Mouse (Mus musculus) small intestine, adult 2 months (tissue): ENCODE results near the gene Fam177a.
"Not testable (repeated sequence)": the region's sequence is repeated elsewhere in the genome, so short reads cannot be mapped to it uniquely, and the experiment has no call there.

Experiments used
- CTCF ChIP-seq: fragments of 200-500 bp; IDR thresholded peaks from 2 replicates; pipeline ENCODE4 v1.5.1; 2012; ENCODE audit warnings: low read depth, mild to moderate bottlenecking, control low read depth, inconsistent platforms, low read length, moderate library complexity, mixed read lengths; ENCODE audit not compliant: insufficient replicate concordance, insufficient read length; ENCODE audit errors: extremely low read depth
- POLR2A ChIP-seq: fragments of 200-500 bp; IDR thresholded peaks from 2 replicates; pipeline ENCODE4 v1.6.1; 2012; ENCODE audit warnings: low read depth, mild to moderate bottlenecking, control low read depth, inconsistent platforms, low read length, moderate library complexity

GRCm38 (mm10) chr12:55080601-55080942 is 43.7 kb upstream of the Fam177a start:
- 0 out of 2 replicates have a peak, but pooled peaks have one; percentile 11 for TF ChIP-seq POLR2A
- TF ChIP-seq CTCF = not testable (repeated sequence)
